Mouse (Mus musculus) bone marrow macrophage, adult 2 months (primary cell): ENCODE results near the gene Lgals2.

Experiments used
- CTCF ChIP-seq: IDR thresholded peaks from 2 replicates; pipeline ENCODE4 v1.5.1; 2012; ENCODE audit warnings: low read depth, mild to moderate bottlenecking, low read length, moderate library complexity
- POLR2A ChIP-seq: IDR thresholded peaks from 2 replicates; pipeline ENCODE4 v1.6.1; 2012; ENCODE audit warnings: mild to moderate bottlenecking, low read depth, low read length, borderline replicate concordance

- TF ChIP-seq CTCF (no peak), POLR2A (no peak)
These were observed 46.1 kb upstream of the Lgals2 start for GRCm38 (mm10) chr15:78901422-78901789.
